Mouse (Mus musculus) MEL (cell line): ENCODE results near the gene Cyp2c29. TPM values are rescaled to one million over a fixed set of nuclear protein-coding genes. Genes with fewer than 3 reads are reported as not detected.

ENCODE experiments used
- polyA plus RNA-seq, 2 experiments: library from polyadenylated mRNA; stranded (reverse) in 1 of 2; unstranded in 1 of 2; fragments of >175 nt in 1 of 2; fragments of >200 nt in 1 of 2; gene quantifications; 2 replicates each; pipeline versions ENCODE4 v1.2.1 to v1.2.4; 2012; ENCODE audit warnings: low replicate concordance in 2 of 2, low read depth in 1 of 2; ENCODE audit not compliant: insufficient read length in 2 of 2, insufficient read depth in 1 of 2, missing spikeins in 1 of 2
- total RNA-seq: library from RNA; depleted of rRNA; stranded (reverse); fragments of 300-350 nt; gene quantifications from 2 replicates; pipeline ENCODE4 v1.2.3, GENCODE M21; 2012; rRNA removed

Gene Cyp2c29
- total and polyA plus RNA-seq, 3 experiments = not detected

Other genes with a start within 250 kb of the Cyp2c29 start
- not detected in 2 replicates for gene Cyp2c65, start 208.4 kb upstream of the Cyp2c29 start, total RNA-seq
- gene Cyp2c65, start 208.4 kb upstream of the Cyp2c29 start, polyA plus RNA-seq = not detected
- not detected in 2 replicates for gene Cyp2c66, start 155.5 kb upstream of the Cyp2c29 start, total RNA-seq
- gene Cyp2c66, start 155.5 kb upstream of the Cyp2c29 start, polyA plus RNA-seq = not detected
- gene Cyp2c38, start 193.7 kb downstream of the Cyp2c29 start, total RNA-seq = not detected in 2 replicates
- not detected for gene Cyp2c38, start 193.7 kb downstream of the Cyp2c29 start, polyA plus RNA-seq
- gene Cyp2c39, start 241.5 kb downstream of the Cyp2c29 start, total RNA-seq = not detected in 2 replicates
- gene Cyp2c39, start 241.5 kb downstream of the Cyp2c29 start, polyA plus RNA-seq = not detected